Comparison of ENCODE assay signal across 16 mouse cellular contexts in genomic region chr6:31029777-31030176, GRCm38 (mm10).
DNase-seq lines count a peak whose midpoint lies in the region; ATAC-seq lines count a peak whose summit lies in the region.
"Had no signal": no experiment of that assay in that cellular context is flagged by ENCODE, and none has a peak within 500 bp of the region (broad histone marks: within the 10 kb centered on the region; RNA-seq: fewer than 3 reads in every experiment).

No protein-coding gene starts in this region.

- H3K4me1 ChIP-seq in neural tube, embryonic 14.5 days (ENCODE audit: control insufficient read depth, insufficient read depth, low read length), result 0 out of 2 replicates have a peak, but pooled peaks cover 3% of the 10 kb centered on the region
- peaks cover 6% of the 10 kb centered on the region for H3K4me1 ChIP-seq in midbrain, embryonic 15.5 days

- no peaks in the 10 kb centered on the region for H3K27me3 ChIP-seq in neural tube, embryonic 14.5 days (ENCODE audit: control insufficient read depth, insufficient read depth, low read length)
- no peaks in the 10 kb centered on the region for H3K27me3 ChIP-seq in midbrain, embryonic 15.5 days (replicated peaks)
- H3K27me3 ChIP-seq: heart, embryonic 12.5 days had no signal

- H3K9me3 ChIP-seq in neural tube, embryonic 14.5 days (ENCODE audit: control insufficient read depth, low read length), result no peaks in the 10 kb centered on the region
- no peaks in the 10 kb centered on the region for H3K9me3 ChIP-seq in midbrain, embryonic 15.5 days
- H3K9me3 ChIP-seq: embryonic facial prominence, embryonic 10.5 days had no signal

- H3K36me3 ChIP-seq in neural tube, embryonic 14.5 days (ENCODE audit: control insufficient read depth, insufficient read depth, low read length), result no peaks in the 10 kb centered on the region
- H3K36me3 ChIP-seq in midbrain, embryonic 15.5 days (replicated peaks), result no peaks in the 10 kb centered on the region
- H3K36me3 ChIP-seq: embryonic facial prominence, embryonic 10.5 days; heart, embryonic 12.5 days had no signal

- DNase-seq in frontal cortex, postnatal 25 days (ENCODE audit: low spot score in 2 of 2), result no peak
- DNase-seq in neural tube, embryonic 10.5 days (ENCODE audit: extremely low spot score, low spot score), result no peak
- peak; percentile 87 for DNase-seq in telencephalon, adult 2 months (ENCODE audit: low read depth, low spot score)
- no peak for DNase-seq in gastrocnemius, postnatal 14 days
- no peak for DNase-seq in lung, postnatal 25 days (ENCODE audit: low spot score)
- DNase-seq: adrenal gland, postnatal 36 days; cerebellum, adult 2 months; kidney, postnatal 4 days; lung, postnatal 4 days had no signal

- intact Hi-C loops in gastrocnemius, postnatal 14 days (cut with DNase I; ENCODE audit: low total_unique reads), result no loop called here

- peak; percentile 92 for ATAC-seq in frontal cortex, adult (ENCODE audit: low TSS enrichment)
- peak; percentile 36; the same call in 1 of the 2 replicates for ATAC-seq in neural tube, embryonic 14.5 days (ENCODE audit: low read depth)
- ATAC-seq in midbrain, embryonic 15.5 days (replicated peaks), result peak; percentile 80
- ATAC-seq: inflammation-experienced regulatory T-cells, adult 6 months had no signal

- H3K9ac ChIP-seq in neural tube, embryonic 14.5 days (replicated peaks; ENCODE audit: low read depth, low read length), result no peak overlapping the region
- no peak overlapping the region for H3K9ac ChIP-seq in midbrain, embryonic 15.5 days
- H3K9ac ChIP-seq: heart, embryonic 12.5 days had no signal

- no peak overlapping the region for H3K27ac ChIP-seq in neural tube, embryonic 14.5 days (ENCODE audit: low read depth, low read length)
- H3K27ac ChIP-seq in midbrain, embryonic 15.5 days, result 0 out of 2 replicates have a peak overlapping the region, but pooled peaks have one; percentile 0
- H3K27ac ChIP-seq: embryonic facial prominence, embryonic 10.5 days had no signal

- H3K4me2 ChIP-seq in neural tube, embryonic 14.5 days (ENCODE audit: low read depth, low read length), result no peak overlapping the region
- H3K4me2 ChIP-seq in midbrain, embryonic 15.5 days, result no peak overlapping the region
- H3K4me2 ChIP-seq: heart, embryonic 12.5 days had no signal

- WGBS in neural tube, embryonic 14.5 days, result 65% methylated on average over 9 of the region's 9 CpGs
- WGBS in midbrain, embryonic 15.5 days, result 62% methylated on average over 9 of the region's 9 CpGs

- no peak overlapping the region for H3K4me3 ChIP-seq in neural tube, embryonic 14.5 days (ENCODE audit: low read depth, low read length)
- no peak overlapping the region for H3K4me3 ChIP-seq in midbrain, embryonic 15.5 days
- H3K4me3 ChIP-seq: embryonic facial prominence, embryonic 10.5 days; heart, embryonic 12.5 days; myocyte had no signal

Comparison
In these comparisons a context has a peak if more than half of its experiments do, and no peak if none do; other contexts are left out.
1. ATAC-seq: peak in every context shown above with its lines; median percentile 92 in frontal cortex, adult; 80 in midbrain, embryonic 15.5 days; 36 in neural tube, embryonic 14.5 days.